Mouse (Mus musculus) heart, adult 9 months (tissue): ENCODE data around the gene Loxl1.
"Not testable (repeated sequence)": the region's sequence is repeated elsewhere in the genome, so short reads cannot be mapped to it uniquely, and the experiment has no call there.

Experiments used
- DNase-seq, 2 experiments: peaks; one replicate each; pipeline ENCODE4 v3.0.0; 2022; ENCODE audit warnings: low spot score in 2 of 2

The Loxl1 gene

DNA sequence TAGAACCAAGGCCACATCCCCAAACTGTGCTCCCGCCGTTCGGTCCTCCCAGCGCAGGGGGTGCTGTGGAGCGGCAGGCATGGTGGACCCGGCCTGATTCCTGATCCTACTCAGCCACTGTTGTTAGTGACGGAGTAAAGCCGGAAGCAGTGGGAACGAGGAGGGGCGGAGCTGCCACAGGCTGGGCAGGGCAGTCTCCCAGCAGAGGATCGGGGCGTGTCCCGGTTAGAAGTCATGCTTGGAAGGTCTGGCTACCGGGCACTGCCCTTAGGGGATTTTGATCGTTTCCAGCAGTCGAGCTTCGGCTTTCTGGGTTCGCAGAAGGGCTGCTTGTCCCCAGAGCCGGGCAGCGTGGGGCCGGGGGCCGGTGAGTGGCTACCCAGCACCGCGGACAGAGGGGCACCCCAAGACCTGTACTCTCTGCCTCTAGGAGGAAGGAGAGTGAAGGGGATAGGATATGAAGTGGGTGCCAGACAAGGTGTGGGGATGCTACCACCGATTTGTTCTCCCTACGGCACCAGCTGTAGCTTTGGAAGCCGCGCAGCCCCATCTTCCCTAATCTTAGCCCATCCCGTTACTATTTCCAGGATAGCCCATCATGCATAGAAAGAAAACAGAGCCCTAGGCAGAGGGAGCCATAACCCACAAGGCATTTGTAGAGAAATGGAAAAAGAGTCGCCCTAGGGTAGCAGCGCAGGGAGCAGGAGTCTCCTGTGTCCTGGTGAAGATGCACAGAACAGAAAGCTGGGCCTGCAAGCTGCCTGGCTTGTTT lies 59.8 kb downstream of the Loxl1 start, which contains the start of gene Stoml1:
Gene Stoml1 (plus strand): TSS at position 132 of the 772 bp plus-strand sequence.
- DNase-seq = peak; percentile 96 to 97

- DNase-seq = not testable (repeated sequence)
Measured at GRCm38 (mm10) chr9:58250730-58251129, 62.3 kb downstream of the Loxl1 start.

DNA sequence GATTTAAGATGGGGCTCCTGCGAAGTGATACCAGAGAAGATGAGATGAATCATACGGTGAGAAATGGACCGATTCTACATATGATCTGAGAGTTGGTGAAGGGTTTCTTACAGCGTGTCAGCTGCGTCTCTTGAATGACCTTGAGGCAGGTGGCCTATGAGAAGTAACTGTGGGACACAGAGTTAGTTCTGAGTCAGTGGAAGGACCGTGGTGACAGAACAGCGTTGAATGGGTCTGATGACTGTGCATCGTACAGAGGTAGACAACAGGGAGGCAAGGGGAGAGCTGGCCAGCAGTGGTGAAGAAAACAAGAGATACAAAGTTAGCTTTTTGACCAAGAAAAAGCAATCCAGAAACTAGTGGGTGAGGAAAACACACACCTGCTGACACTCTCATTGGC lies 62.7 kb downstream of the Loxl1 start:
- no peak for DNase-seq

- peak; percentile 81 for DNase-seq
Measured at GRCm38 (mm10) chr9:58249592-58250192, 63.3 kb downstream of the Loxl1 start, which contains the start of gene Pml. Gene Pml, minus strand, starts transcription at chr9:58249786.

- no peak for DNase-seq
Measured at GRCm38 (mm10) chr9:58248746-58249413, 64.1 kb downstream of the Loxl1 start.

- DNase-seq = peak; percentile 76 to 80
Measured at GRCm38 (mm10) chr9:58247064-58247759, 65.8 kb downstream of the Loxl1 start.

- DNase-seq = no peak
Measured at GRCm38 (mm10) chr9:58246083-58246591, 66.8 kb downstream of the Loxl1 start.

- no peak for DNase-seq
Measured at GRCm38 (mm10) chr9:58243696-58244095, 69.3 kb downstream of the Loxl1 start.

GRCm38 (mm10) chr9:58242696-58243095 lies 70.3 kb downstream of the Loxl1 start:
- DNase-seq = no peak

DNA sequence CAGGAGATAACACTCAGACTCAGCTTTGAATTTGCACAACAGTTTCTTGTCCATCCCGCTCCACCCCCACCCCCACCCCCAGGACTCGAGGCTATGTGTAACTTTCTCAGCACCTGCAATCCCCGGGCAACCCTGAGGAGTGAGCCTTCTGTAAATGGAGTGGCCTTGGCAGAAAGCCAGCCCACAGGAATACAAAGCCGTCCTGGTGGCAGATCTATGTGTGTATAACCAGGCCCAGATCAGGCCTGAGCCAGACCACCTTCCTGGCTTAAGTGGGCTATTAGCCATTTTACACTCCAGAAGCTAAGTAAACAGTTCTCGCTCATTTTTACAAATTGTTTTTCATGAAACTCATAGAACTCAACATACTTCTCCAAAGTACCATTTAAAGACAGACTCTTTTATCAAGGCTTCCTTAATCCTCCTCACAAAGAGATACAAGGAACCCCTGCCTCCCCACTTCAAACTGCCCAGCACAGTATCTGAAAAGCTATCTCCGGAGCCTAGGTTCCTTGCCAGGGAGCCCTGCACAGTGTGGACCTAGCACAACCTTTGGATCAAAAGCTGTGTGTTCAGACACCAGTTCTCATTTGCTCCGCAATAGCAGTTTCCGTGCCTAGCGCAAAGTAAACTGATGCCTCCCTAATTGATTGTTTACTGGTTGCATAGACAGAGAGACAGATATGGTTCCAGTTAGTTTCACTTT lies 71.1 kb downstream of the Loxl1 start:
- no peak for DNase-seq
